Mouse (Mus musculus): ENCODE measurements at regions not wholly inside any gene's neighbourhood (a gene's known extent, or its start where the extent isn't known, plus 50 kb on each side); places are given as distances from the start of the nearest gene placed in this dataset.
"Not testable (repeated sequence)": the region's sequence is repeated elsewhere in the genome, so short reads cannot be mapped to it uniquely, and the experiment has no call there.

GRCm38 (mm10) chr12:77589416-77589815 is 351.5 kb downstream of the Fut8 start:
- no peak for DNase-seq (ENCODE audit: low spot score)

- DNase-seq (ENCODE audit: low spot score) = no peak
These were observed 356.2 kb downstream of the Fut8 start for GRCm38 (mm10) chr12:77594092-77594491.

- DNase-seq (ENCODE audit: low spot score) = no peak
These were observed 356.7 kb downstream of the Fut8 start for GRCm38 (mm10) chr12:77594657-77595056.

GRCm38 (mm10) chr12:77595821-77596220 is 357.9 kb downstream of the Fut8 start:
- no peak for DNase-seq (ENCODE audit: low spot score)

GRCm38 (mm10) chr12:77596676-77597075 is 358.8 kb downstream of the Fut8 start:
- DNase-seq (ENCODE audit: low spot score) = no peak

- DNase-seq (ENCODE audit: low spot score) = peak; percentile 68
These were observed 359.9 kb downstream of the Fut8 start for GRCm38 (mm10) chr12:77597627-77598333.

GRCm38 (mm10) chr12:77598334-77598715 is 360.4 kb downstream of the Fut8 start:
- DNase-seq (ENCODE audit: low spot score) = no peak

GRCm38 (mm10) chr12:77599391-77599790 is 361.5 kb downstream of the Fut8 start:
- no peak for DNase-seq (ENCODE audit: low spot score)

- DNase-seq (ENCODE audit: low spot score) = no peak
These were observed 366.0 kb downstream of the Fut8 start for GRCm38 (mm10) chr12:77603832-77604501.

- no peak for DNase-seq (ENCODE audit: low spot score)
These were observed 379.6 kb downstream of the Fut8 start for GRCm38 (mm10) chr12:77617552-77617951.

GRCm38 (mm10) chr12:77622243-77622642 is 384.3 kb downstream of the Fut8 start:
- DNase-seq (ENCODE audit: low spot score) = no peak

- not testable (repeated sequence) for DNase-seq (ENCODE audit: low spot score)
These were observed 386.4 kb downstream of the Fut8 start for GRCm38 (mm10) chr12:77624323-77624722.

- no peak for DNase-seq (ENCODE audit: low spot score)
These were observed 390.5 kb downstream of the Fut8 start for GRCm38 (mm10) chr12:77628358-77628850.

- DNase-seq (ENCODE audit: low spot score) = no peak
These were observed 396.2 kb downstream of the Fut8 start for GRCm38 (mm10) chr12:77633981-77634650.

- no peak for DNase-seq (ENCODE audit: low spot score)
These were observed 400.3 kb downstream of the Fut8 start for GRCm38 (mm10) chr12:77638266-77638665.

- no peak for DNase-seq (ENCODE audit: low spot score)
These were observed 404.4 kb downstream of the Fut8 start for GRCm38 (mm10) chr12:77642336-77642735.

- no peak for DNase-seq (ENCODE audit: low spot score)
These were observed 409.9 kb downstream of the Fut8 start for GRCm38 (mm10) chr12:77647841-77648240.

GRCm38 (mm10) chr12:77654282-77654681 is 416.4 kb downstream of the Fut8 start:
- no peak for DNase-seq (ENCODE audit: low spot score)

- DNase-seq (ENCODE audit: low spot score) = no peak
These were observed 419.1 kb downstream of the Fut8 start for GRCm38 (mm10) chr12:77657060-77657459.

- DNase-seq (ENCODE audit: low spot score) = peak; percentile 67
These were observed 420.0 kb downstream of the Fut8 start for GRCm38 (mm10) chr12:77657878-77658277.

GRCm38 (mm10) chr12:77663180-77663579 is 425.3 kb downstream of the Fut8 start:
- DNase-seq (ENCODE audit: low spot score) = no peak

GRCm38 (mm10) chr12:77663665-77664374 is 425.9 kb downstream of the Fut8 start:
- DNase-seq (ENCODE audit: low spot score) = no peak

Measured in embryo, embryonic 10.5 days (tissue).